Mouse (Mus musculus) lung, postnatal 0 days (tissue): ENCODE measurements around the gene Ppox. TPM values are rescaled to one million over a fixed set of nuclear protein-coding genes. Genes with fewer than 3 reads are reported as not detected.

Source experiments
- ATAC-seq: fragments of 200-750 bp; cut with Nextera tagmentation; 2 replicates; pipeline ENCODE4 v1.8.0; 2017; ENCODE audit warnings: moderate library complexity
- DNase-seq: peaks from one replicate; pipeline ENCODE4 v3.0.0-alpha.2; 2016; ENCODE audit warnings: low spot score
- H3K27ac ChIP-seq: fragments of 300-500 bp; sonication (generic); 2 replicates; pipeline ENCODE4 v1.5.1; 2014; ENCODE audit warnings: antibody characterized with exemption, mild to moderate bottlenecking, low read length, mixed read lengths
- H3K27me3 ChIP-seq: fragments of 300-500 bp; sonication (generic); replicated peaks from 2 replicates; pipeline ENCODE4 v1.6.1; 2014; ENCODE audit warnings: low read length, mixed read lengths; ENCODE audit not compliant: insufficient read depth
- H3K36me3 ChIP-seq: fragments of 300-500 bp; sonication (generic); 2 replicates; pipeline ENCODE4 v1.6.1; 2014; ENCODE audit warnings: low read length, mixed read lengths; ENCODE audit not compliant: insufficient read depth
- H3K4me1 ChIP-seq: fragments of 300-500 bp; sonication (generic); 2 replicates; pipeline ENCODE4 v1.6.1; 2014; ENCODE audit warnings: antibody characterized with exemption, low read depth, low read length, mixed read lengths; ENCODE audit not compliant: insufficient read depth
- H3K4me2 ChIP-seq: fragments of 300-500 bp; sonication (generic); replicated peaks from 2 replicates; pipeline ENCODE4 v1.6.1; 2014; ENCODE audit warnings: low read depth, mild to moderate bottlenecking, low read length, moderate library complexity, mixed read lengths
- H3K4me3 ChIP-seq: fragments of 300-500 bp; sonication (generic); 2 replicates; pipeline ENCODE4 v1.5.1; 2014; ENCODE audit warnings: low read depth, low read length
- H3K9ac ChIP-seq: fragments of 300-500 bp; sonication (generic); replicated peaks from 2 replicates; pipeline ENCODE4 v1.6.1; 2014; ENCODE audit warnings: low read depth, mild to moderate bottlenecking
- H3K9me3 ChIP-seq: fragments of 300-500 bp; sonication (generic); 2 replicates; pipeline ENCODE4 v1.6.1; 2016; ENCODE audit warnings: low read length, mixed read lengths
- CTCF ChIP-seq: IDR thresholded peaks from 2 replicates; pipeline ENCODE4 v1.5.1; 2016; ENCODE audit warnings: antibody characterized with exemption, mild to moderate bottlenecking
- EP300 ChIP-seq: IDR thresholded peaks from 2 replicates; pipeline ENCODE4 v1.6.1; 2016; ENCODE audit warnings: antibody characterized with exemption, mild to moderate bottlenecking, control low read depth
- WGBS: fragments of 180-500 bp; shearing (Covaris S2); extraction: QIAGEN DNeasy Blood & Tissue Kit; methylation state at CpG from one replicate; pipeline ENCODE4 v1.1.7; 2014; 5-methylcytosine and 5-hydroxymethylcytosine counted together
- polyA plus RNA-seq: library from polyadenylated mRNA; unstranded; fragments of >200 nt; fragmentation: Nextera tagmentation; extraction: Ambion mirVana; gene quantifications from 2 replicates; pipeline ENCODE4 v1.2.1, GENCODE M21; 2015

Gene Ppox
- polyA plus RNA-seq, 1 experiment from 2014 or later, result 28.4 TPM

- Histone ChIP-seq H3K27me3 (no peaks in the 10 kb centered on the region), H3K4me1 (peaks cover 7% of the 10 kb centered on the region; the same call in 1 of the 2 replicates), H3K9me3 (no peaks in the 10 kb centered on the region), H3K4me3 (peak overlapping the region; percentile 4; the same call in 1 of the 2 replicates), H3K27ac (peak overlapping the region; percentile 28), H3K4me2 (peak overlapping the region; percentile 87), H3K9ac (no peak overlapping the region), H3K36me3 (peaks cover 29% of the 10 kb centered on the region; the same call in 1 of the 2 replicates)
- no peak for TF ChIP-seq EP300
- 0 out of 2 replicates have a peak, but pooled peaks have one; percentile 10 for TF ChIP-seq CTCF
- DNase-seq, result no peak
- no peak for ATAC-seq
- WGBS, result 45% methylated on average over 10 of the region's 10 CpGs
Measured at GRCm38 (mm10) chr1:171271622-171272021, 9.4 kb downstream of the Ppox start.

- TF ChIP-seq CTCF (no peak), EP300 (no peak)
- no peaks in the 10 kb centered on the region for H3K27me3 ChIP-seq
- peak overlapping the region; percentile 87 for H3K4me2 ChIP-seq
- peak overlapping the region; percentile 84 for H3K4me3 ChIP-seq
- 37% methylated on average over 9 of the region's 9 CpGs for WGBS
- H3K36me3 ChIP-seq, result peaks cover 25% of the 10 kb centered on the region; the same call in 1 of the 2 replicates
- H3K27ac ChIP-seq, result peak overlapping the region; percentile 91
- no peaks in the 10 kb centered on the region for H3K9me3 ChIP-seq
- H3K9ac ChIP-seq, result peak overlapping the region; percentile 71
- peak; percentile 81 for DNase-seq
- peak; percentile 39 for ATAC-seq
- peaks cover 7% of the 10 kb centered on the region; the same call in 1 of the 2 replicates for H3K4me1 ChIP-seq
Measured at GRCm38 (mm10) chr1:171271196-171271595, 9.8 kb downstream of the Ppox start.

- peak overlapping the region; percentile 71 for H3K9ac ChIP-seq
- no peaks in the 10 kb centered on the region for H3K27me3 ChIP-seq
- H3K9me3 ChIP-seq, result no peaks in the 10 kb centered on the region
- H3K4me2 ChIP-seq, result peak overlapping the region; percentile 87
- peaks cover 7% of the 10 kb centered on the region; the same call in 1 of the 2 replicates for H3K4me1 ChIP-seq
- TF ChIP-seq EP300, result no peak
- TF ChIP-seq CTCF, result no peak
- ATAC-seq (peak; percentile 87), DNase-seq (peak; percentile 90)
- H3K36me3 ChIP-seq, result peaks cover 21% of the 10 kb centered on the region; the same call in 1 of the 2 replicates
- H3K27ac ChIP-seq, result peak overlapping the region; percentile 91
- H3K4me3 ChIP-seq, result peak overlapping the region; percentile 84
- WGBS, result 0% methylated on average over 19 of the region's 19 CpGs
Measured at GRCm38 (mm10) chr1:171270573-171270900, 10.4 kb downstream of the Ppox start.

GRCm38 (mm10) chr1:171269848-171270572 is 11.0 kb downstream of the Ppox start, which contains the start of gene B4galt3:
Gene B4galt3, plus strand, starts transcription at chr1:171270328.
- no peaks in the 10 kb centered on the region for H3K27me3 ChIP-seq
- WGBS, result 4% methylated on average over 36 of the region's 36 CpGs
- peak; percentile 94 for ATAC-seq
- H3K4me1 ChIP-seq, result peaks cover 7% of the 10 kb centered on the region; the same call in 1 of the 2 replicates
- peak; percentile 93 for DNase-seq
- no peaks in the 10 kb centered on the region for H3K9me3 ChIP-seq
- H3K9ac ChIP-seq, result peak within 1 kb of the TSS; percentile 71
- H3K4me2 ChIP-seq, result peak within 1 kb of the TSS; percentile 87
- 0 out of 2 replicates have a peak, but pooled peaks have one; percentile 18 for TF ChIP-seq EP300
- no peak; the same call in 1 of the 2 replicates for TF ChIP-seq CTCF
- peaks cover 15% of the 10 kb centered on the region; the same call in 1 of the 2 replicates for H3K36me3 ChIP-seq
- peak within 1 kb of the TSS; percentile 84 for H3K4me3 ChIP-seq
- peak within 1 kb of the TSS; percentile 91 for H3K27ac ChIP-seq

- Histone ChIP-seq H3K27ac (no peak overlapping the region), H3K27me3 (no peaks in the 10 kb centered on the region), H3K9me3 (no peaks in the 10 kb centered on the region), H3K9ac (no peak overlapping the region), H3K4me2 (no peak overlapping the region), H3K4me1 (peaks cover 7% of the 10 kb centered on the region; the same call in 1 of the 2 replicates), H3K4me3 (no peak overlapping the region), H3K36me3 (0 out of 2 replicates have a peak, but pooled peaks cover 4% of the 10 kb centered on the region)
- DNase-seq, result no peak
- TF ChIP-seq EP300 (no peak), CTCF (no peak)
- no peak for ATAC-seq
- WGBS, result 63% methylated on average over 1 of the region's 1 CpGs
Measured at GRCm38 (mm10) chr1:171268341-171268740, 12.6 kb downstream of the Ppox start.

- no peak for ATAC-seq
- WGBS, result 43% methylated on average over 4 of the region's 4 CpGs
- TF ChIP-seq CTCF (no peak), EP300 (no peak)
- Histone ChIP-seq H3K36me3 (no peaks in the 10 kb centered on the region), H3K4me3 (no peak overlapping the region), H3K27ac (no peak overlapping the region), H3K27me3 (no peaks in the 10 kb centered on the region), H3K4me2 (no peak overlapping the region), H3K4me1 (peaks cover 10% of the 10 kb centered on the region; the same call in 1 of the 2 replicates), H3K9ac (no peak overlapping the region), H3K9me3 (no peaks in the 10 kb centered on the region)
- DNase-seq, result no peak
Measured at GRCm38 (mm10) chr1:171265971-171266744, 14.8 kb downstream of the Ppox start.
